Mouse (Mus musculus) ES-E14 (cell line): ENCODE data around the gene Hagh. TPM values are rescaled to one million over a fixed set of nuclear protein-coding genes. Genes with fewer than 3 reads are reported as not detected.

Source experiments
- DNase-seq: peaks from one replicate; pipeline ENCODE4 v3.0.0-alpha.2; 2013; ENCODE audit warnings: low read depth, low spot score
- H3K27ac ChIP-seq: 2 replicates; pipeline ENCODE4 v1.5.1; 2012; ENCODE audit warnings: low read depth, mild to moderate bottlenecking, low read length, moderate library complexity, mixed read lengths; ENCODE audit not compliant: poor library complexity, insufficient read depth, severe bottlenecking
- H3K36me3 ChIP-seq: 2 replicates; pipeline ENCODE4 v1.6.1; 2012; ENCODE audit warnings: mild to moderate bottlenecking, low read length, moderate library complexity, mixed read lengths; ENCODE audit not compliant: control insufficient read depth, poor library complexity, insufficient read depth, severe bottlenecking
- H3K4me1 ChIP-seq, 2 experiments: fragments of 150-350 bp in 1 of 2; sonication (generic) in 1 of 2; 2 replicates each; pipeline ENCODE4 v1.6.1; 2012; ENCODE audit warnings: low read length in 2 of 2, mild to moderate bottlenecking in 1 of 2, mixed read lengths in 1 of 2; ENCODE audit not compliant: control insufficient read depth in 2 of 2, insufficient read depth in 2 of 2, poor library complexity in 1 of 2
- H3K4me3 ChIP-seq, 2 experiments: fragments of 150-350 bp in 1 of 2; sonication (generic) in 1 of 2; 2 replicates each; pipeline ENCODE4 v1.5.1; 2012; ENCODE audit warnings: low read length in 2 of 2, low read depth in 1 of 2, mild to moderate bottlenecking in 1 of 2, mixed read lengths in 1 of 2; ENCODE audit not compliant: insufficient read depth in 1 of 2, poor library complexity in 1 of 2, severe bottlenecking in 1 of 2
- H3K9ac ChIP-seq: 2 replicates; pipeline ENCODE4 v1.6.1; 2012; ENCODE audit warnings: low read depth, mild to moderate bottlenecking, low read length, mixed read lengths; ENCODE audit not compliant: poor library complexity, insufficient read depth, severe bottlenecking
- H3K9me3 ChIP-seq: fragments of 150-350 bp; sonication (generic); 2 replicates; pipeline ENCODE4 v1.6.1; 2012; ENCODE audit warnings: low read depth, mild to moderate bottlenecking, low read length; ENCODE audit not compliant: control insufficient read depth, insufficient read depth
- CHD2 ChIP-seq: IDR thresholded peaks from 2 replicates; pipeline ENCODE4 v1.6.1; 2014; ENCODE audit warnings: mild to moderate bottlenecking, low read depth, low read length, inconsistent platforms
- HCFC1 ChIP-seq: IDR thresholded peaks from 2 replicates; pipeline ENCODE4 v1.6.1; 2012; ENCODE audit warnings: low read length, inconsistent platforms, borderline replicate concordance; ENCODE audit not compliant: insufficient read depth
- MAFK ChIP-seq: IDR thresholded peaks from 2 replicates; pipeline ENCODE4 v1.6.1; 2014; ENCODE audit warnings: mild to moderate bottlenecking, low read depth, low read length, inconsistent platforms; ENCODE audit not compliant: insufficient read depth
- ZC3H11A ChIP-seq: IDR thresholded peaks from 2 replicates; pipeline ENCODE4 v1.6.1; 2012; ENCODE audit warnings: low read depth, mild to moderate bottlenecking, inconsistent platforms, low read length, borderline replicate concordance
- ZNF384 ChIP-seq: IDR thresholded peaks from 2 replicates; pipeline ENCODE4 v1.6.1; 2012; ENCODE audit warnings: low read depth, low read length, inconsistent platforms
- in situ Hi-C, 2 experiments: fragments of 600-800 bp; cut with MboI; formaldehyde crosslinking; loops; one replicate each; pipeline ENCODE4 v1.15.1; 2025; ENCODE audit warnings: low sequenced_read_pairs in 2 of 2, inconsistent platforms in 1 of 2; ENCODE audit not compliant: unreplicated experiment in 2 of 2
- total RNA-seq: library from RNA; depleted of rRNA; stranded (reverse); fragments of 300-350 nt; gene quantifications from 2 replicates; pipeline ENCODE4 v1.2.3, GENCODE M21; 2012

The Hagh gene
- total RNA-seq, 1 experiment: 37.3 TPM

DNA sequence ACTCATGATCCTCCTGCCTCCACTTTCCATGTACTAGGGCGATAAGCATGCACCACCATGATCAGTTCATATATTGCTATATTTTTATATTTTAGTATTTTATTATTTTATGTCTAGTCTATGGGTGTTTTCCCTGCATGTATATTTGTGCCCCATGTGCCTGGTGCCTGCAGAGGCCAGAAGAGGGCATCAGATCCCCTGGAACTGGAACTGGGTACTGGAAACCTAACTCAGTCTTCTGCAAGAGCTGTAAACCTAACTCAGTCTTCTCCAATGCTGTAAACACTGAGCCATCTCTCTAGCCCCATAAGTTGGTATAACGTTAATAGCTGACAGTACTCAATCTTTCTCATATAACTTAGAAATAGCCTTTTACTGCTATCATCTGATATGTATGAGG lies 2.7 kb downstream of the Hagh start:
- H3K9ac ChIP-seq: no peak overlapping the region
- no peaks in the 10 kb centered on the region; the same call in 1 of the 2 replicates for H3K36me3 ChIP-seq
- no peak for DNase-seq
- no peak overlapping the region for H3K27ac ChIP-seq
- 0 out of 4 replicates have a peak, but pooled peaks cover 0 to 1% of the 10 kb centered on the region in 2 experiments for H3K4me1 ChIP-seq
- in situ Hi-C loops: no loop called here
- H3K9me3 ChIP-seq: no peaks in the 10 kb centered on the region
- no peak overlapping the region for H3K4me3 ChIP-seq
- TF ChIP-seq MAFK (no peak), CHD2 (no peak), HCFC1 (no peak), ZC3H11A (no peak), ZNF384 (no peak)

DNA sequence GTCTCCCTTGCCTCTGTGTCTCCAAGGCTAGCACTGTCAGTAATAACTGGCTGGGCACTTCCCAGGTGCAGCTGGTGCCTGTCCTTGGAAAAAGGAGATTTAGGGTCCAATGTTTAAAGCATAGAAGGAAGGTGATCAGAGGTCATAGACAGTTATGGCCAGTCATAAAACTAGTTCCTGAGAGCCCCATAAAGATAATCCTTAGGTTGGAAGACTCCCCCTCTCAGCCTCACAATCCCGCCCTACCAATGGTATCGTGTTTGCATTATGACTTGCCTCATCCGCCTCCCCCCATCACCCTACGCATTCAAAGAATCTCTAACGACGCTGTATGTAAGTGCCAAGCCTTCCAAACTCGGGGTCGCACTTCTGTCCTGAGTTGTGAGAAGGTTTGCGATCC lies 4.6 kb downstream of the Hagh start:
- Histone ChIP-seq H3K27ac (no peak overlapping the region), H3K4me3 (no peak overlapping the region), H3K36me3 (no peaks in the 10 kb centered on the region; the same call in 1 of the 2 replicates), H3K9ac (no peak overlapping the region; the same call in 1 of the 2 replicates), H3K4me1 (peaks cover 0 to 1% of the 10 kb centered on the region in 2 experiments; a peak in 3 of 4 replicates), H3K9me3 (no peaks in the 10 kb centered on the region)
- in situ Hi-C loops: no loop called here
- no peak for DNase-seq
- TF ChIP-seq ZC3H11A (no peak), MAFK (no peak), ZNF384 (no peak), HCFC1 (no peak), CHD2 (no peak)

DNA sequence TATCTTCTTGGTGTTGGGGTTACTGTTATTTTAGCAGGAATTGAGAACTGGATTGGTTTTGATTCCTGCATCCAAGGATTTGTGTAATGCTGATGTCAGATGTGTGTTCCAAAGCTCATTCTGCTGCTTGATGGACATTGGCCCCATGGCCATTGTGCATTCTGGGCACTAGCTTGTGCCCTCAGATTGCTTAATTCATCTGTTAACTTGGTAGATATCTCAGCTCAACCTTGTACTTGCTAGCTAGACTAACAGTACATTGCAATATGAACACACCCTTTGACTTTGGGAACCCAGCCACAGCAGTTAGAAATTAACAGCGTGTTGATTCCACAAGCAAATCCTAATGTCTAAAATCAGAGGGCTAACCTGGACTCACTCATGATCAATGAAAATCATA lies 7.4 kb downstream of the Hagh start:
- Histone ChIP-seq H3K27ac (no peak overlapping the region), H3K4me1 (peaks cover 0 to 1% of the 10 kb centered on the region in 2 experiments; a peak in 3 of 4 replicates), H3K9ac (no peak overlapping the region), H3K9me3 (no peaks in the 10 kb centered on the region), H3K36me3 (no peaks in the 10 kb centered on the region; the same call in 1 of the 2 replicates), H3K4me3 (no peak overlapping the region)
- in situ Hi-C loops: no loop called here
- no peak for TF ChIP-seq MAFK
- no peak for TF ChIP-seq HCFC1
- TF ChIP-seq CHD2: no peak
- no peak for TF ChIP-seq ZNF384
- TF ChIP-seq ZC3H11A: no peak
- no peak for DNase-seq

DNA sequence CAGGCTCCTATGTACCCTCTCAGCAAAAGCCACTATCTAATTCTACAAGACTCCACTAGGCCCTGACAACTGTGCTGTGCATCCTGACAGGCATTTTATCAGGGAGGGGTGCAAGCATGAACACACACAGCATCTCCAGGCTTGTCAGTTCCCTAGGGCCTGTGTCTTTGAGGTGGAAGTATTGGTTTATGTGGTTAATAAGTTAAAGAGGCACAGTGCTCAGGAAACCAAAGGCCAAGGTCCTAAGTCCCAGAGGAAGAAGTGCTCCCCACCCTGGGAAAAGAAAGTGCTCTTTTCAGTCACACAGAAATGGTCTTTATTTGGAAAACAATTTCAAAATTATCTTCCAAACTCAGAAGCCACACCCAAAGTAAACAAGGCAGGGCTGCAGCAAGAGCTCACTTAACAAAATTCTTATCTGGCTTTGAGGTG lies 8.7 kb downstream of the Hagh start:
- TF ChIP-seq ZNF384 (no peak), HCFC1 (no peak), ZC3H11A (no peak), CHD2 (no peak), MAFK (no peak)
- in situ Hi-C loops: no loop called here
- Histone ChIP-seq H3K4me3 (peak overlapping the region; percentile 3 to 97; a peak in 3 of 4 replicates), H3K9me3 (no peaks in the 10 kb centered on the region), H3K4me1 (peaks cover 0 to 1% of the 10 kb centered on the region in 2 experiments; a peak in 3 of 4 replicates), H3K36me3 (no peaks in the 10 kb centered on the region; the same call in 1 of the 2 replicates), H3K9ac (no peak overlapping the region; the same call in 1 of the 2 replicates), H3K27ac (no peak overlapping the region)
- DNase-seq: no peak
